15 mouse cellular contexts compared by ENCODE assay signal in the genomic region with DNA sequence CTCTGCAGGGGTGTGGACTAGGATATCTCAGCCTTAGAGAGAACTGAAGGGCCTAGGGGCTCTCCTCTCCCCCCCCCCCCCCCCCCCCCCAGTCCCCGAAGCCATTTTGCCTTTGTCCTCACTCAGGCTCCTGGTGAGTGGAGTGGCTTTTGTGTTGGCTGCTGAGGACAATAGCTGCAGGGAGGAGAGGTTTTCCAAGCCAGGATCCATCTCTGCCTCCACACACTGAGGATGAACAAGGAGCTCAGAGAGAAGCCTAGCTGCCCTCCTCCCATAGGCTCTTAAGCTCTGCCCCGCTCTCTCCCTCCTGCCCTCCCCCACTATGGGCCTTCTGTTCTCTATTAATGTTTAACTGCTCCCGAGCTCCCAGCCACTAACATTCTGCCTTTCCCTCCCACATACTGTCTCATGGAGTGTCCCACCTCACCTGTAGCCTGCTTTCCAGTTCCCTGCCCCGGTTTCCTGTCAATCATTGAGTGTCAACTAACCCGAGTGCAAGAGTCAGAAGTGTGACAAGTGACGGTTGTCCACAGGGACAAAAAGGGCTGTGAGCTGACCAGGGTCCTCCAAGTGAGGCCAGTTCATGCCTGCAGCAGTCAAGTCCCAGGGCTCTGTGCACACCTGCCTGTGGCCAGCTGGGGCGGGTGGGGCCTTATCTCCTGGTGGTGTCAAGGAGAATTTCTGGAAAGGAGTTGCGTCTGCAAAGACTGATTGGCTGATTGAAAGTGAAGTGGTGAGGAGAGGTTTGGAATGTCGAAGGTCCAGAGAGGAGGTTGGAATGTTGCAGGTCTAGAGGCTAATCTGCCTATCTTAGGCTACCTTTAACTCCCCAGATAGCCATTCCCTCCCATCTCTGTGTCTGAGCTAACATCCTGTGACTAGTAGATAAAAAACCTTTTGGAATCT.
DNase-seq lines count a peak whose midpoint lies in the region; ATAC-seq and TF ChIP-seq lines count a peak whose summit lies in the region.
"Had no signal": no experiment of that assay in that cellular context is flagged by ENCODE, and none has a peak within 500 bp of the region (broad histone marks: within the 10 kb centered on the region; RNA-seq: fewer than 3 reads in every experiment).

No protein-coding gene starts in this region.

- H3K36me3 ChIP-seq in forebrain, embryonic 10.5 days (replicated peaks): no peaks in the 10 kb centered on the region
- no peaks in the 10 kb centered on the region for H3K36me3 ChIP-seq in forebrain, embryonic 12.5 days (replicated peaks)
- no peaks in the 10 kb centered on the region for H3K36me3 ChIP-seq in midbrain, embryonic 12.5 days
- H3K36me3 ChIP-seq in midbrain, embryonic 16.5 days (ENCODE audit: control insufficient read depth, insufficient read depth, low read length): no peaks in the 10 kb centered on the region
- no peaks in the 10 kb centered on the region for H3K36me3 ChIP-seq in limb, embryonic 14.5 days (ENCODE audit: control insufficient read depth, insufficient read depth, low read length)
- no peaks in the 10 kb centered on the region for H3K36me3 ChIP-seq in stomach, embryonic 16.5 days (ENCODE audit: control insufficient read depth, insufficient read depth, low read length)
- H3K36me3 ChIP-seq in neural tube, embryonic 15.5 days: no peaks in the 10 kb centered on the region
- no peaks in the 10 kb centered on the region for H3K36me3 ChIP-seq in heart, embryonic 11.5 days (ENCODE audit: control insufficient read depth, insufficient read depth, low read length)
- H3K36me3 ChIP-seq: embryonic facial prominence, embryonic 15.5 days had no signal

- no peak overlapping the region for H3K4me3 ChIP-seq in forebrain, embryonic 10.5 days
- H3K4me3 ChIP-seq in forebrain, embryonic 12.5 days (replicated peaks): no peak overlapping the region
- H3K4me3 ChIP-seq in midbrain, embryonic 12.5 days: no peak overlapping the region
- no peak overlapping the region for H3K4me3 ChIP-seq in midbrain, embryonic 16.5 days (ENCODE audit: low read depth, low read length)
- no peak overlapping the region for H3K4me3 ChIP-seq in limb, embryonic 14.5 days (replicated peaks; ENCODE audit: low read length)
- no peak overlapping the region for H3K4me3 ChIP-seq in stomach, embryonic 16.5 days (replicated peaks; ENCODE audit: low read length)
- no peak overlapping the region for H3K4me3 ChIP-seq in neural tube, embryonic 15.5 days (replicated peaks)
- no peak overlapping the region for H3K4me3 ChIP-seq in heart, embryonic 11.5 days (ENCODE audit: low read depth, low read length)
- H3K4me3 ChIP-seq: embryonic facial prominence, embryonic 15.5 days had no signal

- H3K27ac ChIP-seq in forebrain, embryonic 10.5 days: peak overlapping the region; percentile 53; the same call in 1 of the 2 replicates
- H3K27ac ChIP-seq in forebrain, embryonic 12.5 days: no peak overlapping the region
- H3K27ac ChIP-seq in midbrain, embryonic 12.5 days (replicated peaks): no peak overlapping the region
- H3K27ac ChIP-seq in midbrain, embryonic 16.5 days (ENCODE audit: low read length): no peak overlapping the region
- no peak overlapping the region for H3K27ac ChIP-seq in limb, embryonic 14.5 days (replicated peaks; ENCODE audit: low read depth, low read length)
- H3K27ac ChIP-seq in stomach, embryonic 16.5 days (ENCODE audit: low read length): no peak overlapping the region
- no peak overlapping the region for H3K27ac ChIP-seq in neural tube, embryonic 15.5 days (replicated peaks)
- no peak overlapping the region for H3K27ac ChIP-seq in heart, embryonic 11.5 days (ENCODE audit: low read depth, low read length)
- H3K27ac ChIP-seq: embryonic facial prominence, embryonic 15.5 days had no signal

- H3K4me2 ChIP-seq in forebrain, embryonic 12.5 days: no peak overlapping the region
- no peak overlapping the region for H3K4me2 ChIP-seq in midbrain, embryonic 12.5 days (replicated peaks)
- no peak overlapping the region for H3K4me2 ChIP-seq in midbrain, embryonic 16.5 days (ENCODE audit: low read length)
- H3K4me2 ChIP-seq in limb, embryonic 14.5 days (replicated peaks; ENCODE audit: low read depth, low read length, severe bottlenecking): no peak overlapping the region
- no peak overlapping the region for H3K4me2 ChIP-seq in stomach, embryonic 16.5 days (ENCODE audit: low read depth, low read length)
- H3K4me2 ChIP-seq in neural tube, embryonic 15.5 days: no peak overlapping the region
- no peak overlapping the region for H3K4me2 ChIP-seq in heart, embryonic 11.5 days
- H3K4me2 ChIP-seq: embryonic facial prominence, embryonic 15.5 days had no signal

- 50% methylated on average over 9 of the region's 9 CpGs for WGBS in forebrain, embryonic 10.5 days
- 47% methylated on average over 9 of the region's 9 CpGs for WGBS in forebrain, embryonic 12.5 days
- WGBS in midbrain, embryonic 12.5 days: 66% methylated on average over 8 of the region's 9 CpGs
- WGBS in midbrain, embryonic 16.5 days: 49% methylated on average over 8 of the region's 9 CpGs
- WGBS in limb, embryonic 14.5 days: 60% methylated on average over 8 of the region's 9 CpGs
- 40% methylated on average over 9 of the region's 9 CpGs for WGBS in stomach, embryonic 16.5 days
- WGBS in neural tube, embryonic 15.5 days: 49% methylated on average over 9 of the region's 9 CpGs
- 48% methylated on average over 8 of the region's 9 CpGs for WGBS in heart, embryonic 11.5 days (ENCODE audit: insufficient replicate concordance)

- peaks cover 23% of the 10 kb centered on the region for H3K27me3 ChIP-seq in forebrain, embryonic 10.5 days (ENCODE audit: poor library complexity, severe bottlenecking)
- peaks cover 4% of the 10 kb centered on the region; the same call in 1 of the 2 replicates for H3K27me3 ChIP-seq in forebrain, embryonic 12.5 days
- no peaks in the 10 kb centered on the region for H3K27me3 ChIP-seq in midbrain, embryonic 12.5 days
- H3K27me3 ChIP-seq in midbrain, embryonic 16.5 days (ENCODE audit: control insufficient read depth, insufficient read depth, low read depth, low read length): no peaks in the 10 kb centered on the region
- no peaks in the 10 kb centered on the region for H3K27me3 ChIP-seq in limb, embryonic 14.5 days (ENCODE audit: control insufficient read depth, insufficient read depth, low read length)
- no peaks in the 10 kb centered on the region for H3K27me3 ChIP-seq in stomach, embryonic 16.5 days (ENCODE audit: control insufficient read depth, insufficient read depth, low read length)
- no peaks in the 10 kb centered on the region for H3K27me3 ChIP-seq in neural tube, embryonic 15.5 days (replicated peaks)
- no peaks in the 10 kb centered on the region for H3K27me3 ChIP-seq in heart, embryonic 11.5 days (ENCODE audit: control insufficient read depth, insufficient read depth, low read length)
- H3K27me3 ChIP-seq: embryonic facial prominence, embryonic 15.5 days had no signal

- H3K9ac ChIP-seq in forebrain, embryonic 12.5 days: no peak overlapping the region
- H3K9ac ChIP-seq in midbrain, embryonic 12.5 days (replicated peaks): no peak overlapping the region
- no peak overlapping the region for H3K9ac ChIP-seq in midbrain, embryonic 16.5 days (ENCODE audit: low read depth, low read length)
- H3K9ac ChIP-seq in limb, embryonic 14.5 days (ENCODE audit: low read depth, low read length, severe bottlenecking): no peak overlapping the region
- no peak overlapping the region for H3K9ac ChIP-seq in stomach, embryonic 16.5 days (ENCODE audit: low read length)
- H3K9ac ChIP-seq in neural tube, embryonic 15.5 days (replicated peaks): no peak overlapping the region
- H3K9ac ChIP-seq in heart, embryonic 11.5 days (ENCODE audit: low read depth, low read length): no peak overlapping the region
- H3K9ac ChIP-seq: embryonic facial prominence, embryonic 15.5 days had no signal

- peaks cover 12% of the 10 kb centered on the region; the same call in 1 of the 2 replicates for H3K9me3 ChIP-seq in forebrain, embryonic 10.5 days
- H3K9me3 ChIP-seq in forebrain, embryonic 12.5 days: peaks cover 6% of the 10 kb centered on the region; the same call in 1 of the 2 replicates
- H3K9me3 ChIP-seq in midbrain, embryonic 12.5 days: 0 out of 2 replicates have a peak, but pooled peaks cover 6% of the 10 kb centered on the region
- H3K9me3 ChIP-seq in midbrain, embryonic 16.5 days (replicated peaks; ENCODE audit: control insufficient read depth, low read length, poor library complexity, severe bottlenecking): no peaks in the 10 kb centered on the region
- H3K9me3 ChIP-seq in limb, embryonic 14.5 days (ENCODE audit: control insufficient read depth, low read length): no peaks in the 10 kb centered on the region
- H3K9me3 ChIP-seq in stomach, embryonic 16.5 days (replicated peaks; ENCODE audit: control insufficient read depth, low read length): peaks cover 4% of the 10 kb centered on the region; the same call in 1 of the 2 replicates
- H3K9me3 ChIP-seq in neural tube, embryonic 15.5 days (replicated peaks): no peaks in the 10 kb centered on the region
- H3K9me3 ChIP-seq in heart, embryonic 11.5 days (replicated peaks; ENCODE audit: control insufficient read depth, low read length): no peaks in the 10 kb centered on the region; the same call in 1 of the 2 replicates
- H3K9me3 ChIP-seq: embryonic facial prominence, embryonic 15.5 days had no signal

- peaks cover 14% of the 10 kb centered on the region for H3K4me1 ChIP-seq in forebrain, embryonic 10.5 days
- H3K4me1 ChIP-seq in forebrain, embryonic 12.5 days: peaks cover 9% of the 10 kb centered on the region
- peaks cover 8% of the 10 kb centered on the region for H3K4me1 ChIP-seq in midbrain, embryonic 12.5 days
- 0 out of 2 replicates have a peak, but pooled peaks cover 1% of the 10 kb centered on the region for H3K4me1 ChIP-seq in midbrain, embryonic 16.5 days (ENCODE audit: control insufficient read depth, insufficient read depth, low read length)
- peaks cover 8% of the 10 kb centered on the region for H3K4me1 ChIP-seq in limb, embryonic 14.5 days (ENCODE audit: control insufficient read depth, insufficient read depth, low read length)
- 0 out of 2 replicates have a peak, but pooled peaks cover under 1% of the 10 kb centered on the region for H3K4me1 ChIP-seq in stomach, embryonic 16.5 days (ENCODE audit: control insufficient read depth, insufficient read depth, low read length)
- H3K4me1 ChIP-seq in neural tube, embryonic 15.5 days: peaks cover 7% of the 10 kb centered on the region; the same call in 1 of the 2 replicates
- no peaks in the 10 kb centered on the region for H3K4me1 ChIP-seq in heart, embryonic 11.5 days (ENCODE audit: control insufficient read depth, insufficient read depth, low read length)

- TF ChIP-seq POLR2A in limb, embryonic 14.5 days (IDR thresholded peaks at IDR 0.05; ENCODE audit: borderline replicate concordance, extremely low read depth, insufficient read depth, insufficient read length): no peak

- no peak for DNase-seq in forebrain, embryonic 10.5 days (ENCODE audit: extremely low spot score, low spot score)
- DNase-seq in limb, embryonic 14.5 days (ENCODE audit: low spot score): peak; percentile 2
- DNase-seq: cerebellum, adult 9-11 months; heart, adult 18-20 months; heart, postnatal 4 days; layer of hippocampus, postnatal 36 days; lung, adult 18-20 months; thymus, postnatal 14 days had no signal

- no peak for ATAC-seq in forebrain, embryonic 12.5 days (ENCODE audit: low FRiP score)
- ATAC-seq in midbrain, embryonic 12.5 days (ENCODE audit: low FRiP score, low read depth): peak; percentile 52
- no peak for ATAC-seq in midbrain, embryonic 16.5 days
- ATAC-seq in limb, embryonic 14.5 days (ENCODE audit: low FRiP score, low read depth): no peak
- ATAC-seq in stomach, embryonic 16.5 days (ENCODE audit: insufficient read depth, low FRiP score): peak; percentile 74
- ATAC-seq in neural tube, embryonic 15.5 days (ENCODE audit: low FRiP score): no peak
- ATAC-seq in heart, embryonic 11.5 days (replicated peaks; ENCODE audit: insufficient number of reproducible peaks, low FRiP score, low TSS enrichment): no peak

Comparison
In these comparisons a context has a peak if more than half of its experiments do, and no peak if none do; other contexts are left out.
1. ATAC-seq: peak in midbrain, embryonic 12.5 days (single experiment) and stomach, embryonic 16.5 days (single experiment); none in forebrain, embryonic 12.5 days (single experiment), midbrain, embryonic 16.5 days (single experiment), limb, embryonic 14.5 days (single experiment), neural tube, embryonic 15.5 days (single experiment) and heart, embryonic 11.5 days (single experiment).